Mouse (Mus musculus) NIH3T3 (cell line): ENCODE data around the gene Actrt2.

Experiments
- DNase-seq: peaks from one replicate; pipeline ENCODE4 v3.0.0-alpha.2; 2012; ENCODE audit warnings: low read depth

Gene Actrt2

DNA sequence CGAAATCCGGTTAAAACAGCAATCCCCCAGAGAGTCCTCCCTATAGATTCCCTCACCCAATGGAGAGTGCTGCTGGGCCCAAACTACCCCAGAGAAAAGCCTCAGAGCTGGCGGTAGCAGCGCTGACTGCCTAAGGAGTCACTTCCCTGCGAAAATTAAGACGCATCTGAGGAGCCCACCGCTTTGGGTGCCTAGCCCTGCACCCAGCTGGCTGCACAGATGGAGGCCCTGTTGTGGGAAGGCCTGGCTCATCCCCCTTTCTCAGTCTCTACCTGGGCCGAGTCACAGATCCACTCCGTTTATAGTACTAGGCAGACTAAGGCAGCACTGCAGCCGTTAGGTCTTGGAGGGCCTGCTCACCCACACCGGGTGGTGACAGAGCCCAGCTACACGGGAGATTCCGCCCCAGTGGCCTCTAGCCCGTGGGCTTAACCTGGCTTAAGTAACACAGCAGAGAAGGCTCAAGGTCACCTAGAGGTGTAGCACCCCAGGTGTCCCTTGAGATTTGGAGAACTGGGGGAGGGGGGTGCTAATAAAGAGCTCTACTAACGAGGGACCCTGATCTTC is 29.3 kb downstream of the Actrt2 start:
- no peak for DNase-seq

DNA sequence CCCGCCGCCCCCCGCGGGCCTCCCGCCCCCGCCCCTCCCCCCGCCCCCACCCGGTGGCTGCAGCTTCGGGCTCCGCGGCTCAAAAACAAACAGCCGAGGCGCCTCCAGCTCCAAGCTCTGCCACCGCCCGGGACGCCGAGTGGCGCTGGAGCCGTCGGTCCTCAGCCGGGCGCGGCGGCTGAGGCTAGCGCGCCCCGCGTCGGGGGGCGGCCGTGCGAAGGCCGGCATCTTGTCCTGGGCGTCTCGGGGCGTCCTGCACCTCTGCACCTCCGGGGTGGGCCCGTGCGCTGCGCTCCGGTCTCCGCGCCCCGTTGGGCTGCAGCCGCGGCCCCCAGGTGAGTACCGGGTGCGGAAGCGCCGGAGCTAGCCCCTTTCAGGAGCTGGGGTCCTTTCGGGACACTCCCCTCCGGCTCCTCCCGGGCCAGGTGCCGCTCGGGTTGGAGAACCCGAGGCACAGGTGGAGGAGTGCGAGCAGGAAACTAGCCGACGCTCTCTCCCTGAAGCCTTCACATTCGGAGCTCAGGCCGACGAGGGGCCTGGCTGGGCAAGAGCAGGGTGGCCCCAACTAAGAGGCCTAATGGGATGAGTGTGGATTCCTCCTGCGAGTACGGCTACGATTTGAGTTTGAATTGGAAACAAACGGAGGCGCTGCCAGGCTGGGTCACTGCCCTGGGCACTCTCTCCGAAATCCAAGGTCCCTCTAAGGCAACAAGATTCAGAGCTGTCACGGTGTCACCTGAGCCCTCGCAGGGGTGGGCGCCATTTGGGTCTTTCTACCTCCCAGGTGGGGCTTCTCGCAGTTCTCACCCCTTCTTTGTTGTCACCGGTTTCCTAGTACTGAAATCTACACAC is 30.0 kb downstream of the Actrt2 start:
- DNase-seq: no peak

- no peak for DNase-seq
Observed at GRCm38 (mm10) chr4:154636721-154637311, 30.9 kb downstream of the Actrt2 start, which contains the start of gene Prdm16. Gene Prdm16 (minus strand): TSS chr4:154636873.

GRCm38 (mm10) chr4:154636053-154636433 is 31.6 kb downstream of the Actrt2 start:
- DNase-seq: no peak

- DNase-seq: no peak
Observed at GRCm38 (mm10) chr4:154635241-154636052, 32.2 kb downstream of the Actrt2 start.

DNA sequence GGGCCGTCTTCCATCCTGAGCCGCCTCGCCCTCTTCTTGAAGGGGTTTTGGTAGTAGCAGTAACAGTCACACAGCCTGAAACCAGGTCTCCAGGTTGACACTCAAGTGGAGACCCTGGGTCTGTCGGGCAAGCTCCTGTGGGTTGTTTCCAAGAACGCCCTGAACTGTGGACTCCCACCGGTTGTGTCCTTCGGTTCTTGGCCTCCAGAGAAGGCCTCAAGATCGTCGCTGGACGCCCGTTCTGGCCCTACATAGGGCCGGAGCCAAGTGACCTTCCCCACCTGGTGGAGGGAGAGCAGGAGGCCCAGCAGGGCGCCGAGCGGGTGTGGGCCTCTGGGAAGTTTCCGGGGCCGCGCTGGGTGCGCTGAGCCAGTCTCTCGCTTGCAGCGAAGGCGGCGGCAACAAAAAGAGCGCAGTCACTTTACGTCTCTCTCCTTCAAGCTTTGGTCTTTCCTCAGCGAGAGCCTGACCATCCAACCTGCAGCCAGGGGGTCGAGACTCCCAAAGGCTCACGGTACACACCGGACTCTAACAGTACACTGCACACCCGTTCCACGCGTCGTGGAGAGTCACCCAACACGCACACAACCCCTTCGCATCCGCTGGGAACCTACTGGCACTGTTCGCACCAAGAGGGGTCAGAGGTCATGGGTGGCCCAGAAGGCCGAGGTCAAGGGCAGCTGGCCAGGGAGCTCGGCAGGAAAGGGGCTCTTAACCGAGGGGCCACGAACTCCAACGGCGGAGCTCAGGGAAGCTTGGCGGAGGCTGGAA is 33.0 kb downstream of the Actrt2 start:
- no peak for DNase-seq

DNA sequence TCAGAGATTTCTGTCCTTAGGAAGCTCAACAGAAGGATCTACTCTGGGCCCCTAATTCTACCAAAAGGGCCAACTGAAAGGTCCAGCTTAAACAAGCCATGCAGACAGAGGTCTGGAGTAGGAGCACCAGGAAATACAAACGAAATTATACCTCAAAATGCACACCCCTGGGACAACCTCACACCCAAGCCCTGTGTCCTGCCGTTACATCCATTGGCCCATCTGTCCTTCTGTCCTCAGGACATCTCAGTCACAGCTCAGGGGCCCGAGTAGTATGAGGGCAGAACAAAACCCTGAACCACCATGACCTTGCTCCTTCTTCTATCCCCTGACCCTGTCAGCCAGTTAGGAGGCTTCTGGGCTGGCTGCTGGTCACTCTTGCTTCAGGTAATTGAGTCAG is 33.7 kb downstream of the Actrt2 start:
- DNase-seq: no peak

- no peak for DNase-seq
Observed at GRCm38 (mm10) chr4:154632800-154633764, 34.6 kb downstream of the Actrt2 start.

- no peak for DNase-seq
Observed at GRCm38 (mm10) chr4:154630763-154631162, 36.9 kb downstream of the Actrt2 start.

GRCm38 (mm10) chr4:154627419-154628142 is 40.1 kb downstream of the Actrt2 start:
- DNase-seq: no peak

- DNase-seq: no peak
Observed at GRCm38 (mm10) chr4:154626282-154626681, 41.4 kb downstream of the Actrt2 start.

- no peak for DNase-seq
Observed at GRCm38 (mm10) chr4:154625710-154626109, 42.0 kb downstream of the Actrt2 start.

DNA sequence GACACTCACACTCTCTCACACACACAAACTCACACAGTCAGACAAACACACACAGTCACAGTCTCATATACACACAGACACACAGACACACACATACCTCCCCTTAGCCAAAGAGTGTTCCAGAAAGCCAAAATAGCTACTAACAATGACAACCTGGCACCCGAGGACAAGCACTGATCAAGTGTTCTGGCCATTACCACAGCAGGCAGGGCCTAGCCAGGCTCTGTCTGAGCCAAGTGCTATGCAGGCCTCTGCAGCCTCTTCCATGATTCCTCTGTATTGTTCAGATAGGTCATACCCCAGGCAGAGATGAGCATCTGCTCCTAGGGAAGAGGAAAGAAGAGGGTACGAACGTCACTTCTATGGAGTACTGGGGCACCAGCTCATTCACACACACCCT is 44.4 kb downstream of the Actrt2 start:
- DNase-seq: no peak

DNA sequence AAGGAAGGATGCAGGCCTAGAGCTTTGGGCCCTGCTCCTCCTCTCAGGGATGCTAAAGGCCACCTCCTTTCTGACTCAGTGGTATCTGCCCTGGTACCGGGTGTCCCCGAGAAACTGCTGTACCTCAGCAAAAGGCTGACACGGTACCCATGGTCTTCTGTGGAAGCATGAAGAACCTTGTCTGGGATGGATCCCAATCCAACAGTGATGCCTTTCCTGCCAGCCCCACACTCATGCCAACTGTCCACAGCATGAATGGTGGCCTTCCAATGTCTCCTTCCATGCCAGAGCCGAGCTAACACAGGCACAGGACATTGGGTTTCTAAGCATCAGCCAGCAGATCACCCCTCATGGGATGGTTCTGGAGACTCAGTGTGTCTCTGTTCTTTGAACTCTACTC is 45.1 kb downstream of the Actrt2 start:
- DNase-seq: no peak
